In genomic region chr7:79715187-79715981, GRCm38 (mm10) we compare ENCODE assay signal across 8 mouse cellular contexts. TPM values are rescaled to one million over a fixed set of nuclear protein-coding genes. Genes with fewer than 3 reads are reported as not detected.
A peak's percentile ranks its signal among the peaks of the same experiment; 100 is the strongest.
DNase-seq lines count a peak whose midpoint lies in the region; ATAC-seq lines count a peak whose summit lies in the region.

Kif7 (minus strand) TSS chr7:79715720.

- peak; percentile 53 to 80 for DNase-seq in urinary bladder, adult 18-20 months (ENCODE audit: low spot score in 2 of 2)
- no peak for DNase-seq in urinary bladder, postnatal 10 days (ENCODE audit: low spot score)
- DNase-seq in neural tube, embryonic 11.5 days (ENCODE audit: low spot score): peak; percentile 92
- DNase-seq in thymus, postnatal 10 days (ENCODE audit: low spot score in 2 of 2): peak; percentile 79 to 85

- H3K4me2 ChIP-seq in intestine, embryonic 16.5 days (ENCODE audit: low read depth, low read length): peak within 1 kb of the TSS; percentile 88
- peak within 1 kb of the TSS; percentile 83 for H3K4me2 ChIP-seq in liver, embryonic 15.5 days
- peak within 1 kb of the TSS; percentile 89 for H3K4me2 ChIP-seq in neural tube, embryonic 11.5 days (ENCODE audit: low read depth)

- peak; percentile 57 for ATAC-seq in common myeloid progenitor, adult 5-6 weeks (replicated peaks; ENCODE audit: low read depth, poor library complexity, severe bottlenecking)
- peak; percentile 88 for ATAC-seq in granulocyte monocyte progenitor cell, adult 5-6 weeks (replicated peaks; ENCODE audit: poor library complexity, severe bottlenecking)
- peak; percentile 97 for ATAC-seq in intestine, embryonic 16.5 days
- ATAC-seq in liver, embryonic 15.5 days (ENCODE audit: insufficient read depth): peak; percentile 66
- ATAC-seq in neural tube, embryonic 11.5 days (ENCODE audit: insufficient read depth, low FRiP score, low TSS enrichment): peak; percentile 91

- no peaks in the 10 kb centered on the region for H3K36me3 ChIP-seq in intestine, embryonic 16.5 days (ENCODE audit: control insufficient read depth, insufficient read depth, low read length)
- no peaks in the 10 kb centered on the region for H3K36me3 ChIP-seq in liver, embryonic 15.5 days (replicated peaks)
- no peaks in the 10 kb centered on the region for H3K36me3 ChIP-seq in neural tube, embryonic 11.5 days (ENCODE audit: control insufficient read depth, insufficient read depth, low read length)

- H3K9me3 ChIP-seq in intestine, embryonic 16.5 days (ENCODE audit: control insufficient read depth, low read length): no peaks in the 10 kb centered on the region
- no peaks in the 10 kb centered on the region for H3K9me3 ChIP-seq in liver, embryonic 15.5 days (replicated peaks)
- no peaks in the 10 kb centered on the region for H3K9me3 ChIP-seq in neural tube, embryonic 11.5 days (ENCODE audit: control insufficient read depth, low read length)

- H3K27ac ChIP-seq in intestine, embryonic 16.5 days (ENCODE audit: low read length): no peak within 1 kb of the TSS
- no peak within 1 kb of the TSS for H3K27ac ChIP-seq in liver, embryonic 15.5 days (replicated peaks)
- no peak within 1 kb of the TSS for H3K27ac ChIP-seq in neural tube, embryonic 11.5 days (ENCODE audit: low read depth, low read length)

- H3K9ac ChIP-seq in intestine, embryonic 16.5 days (ENCODE audit: low read depth, low read length): peak within 1 kb of the TSS; percentile 80
- no peak within 1 kb of the TSS for H3K9ac ChIP-seq in liver, embryonic 15.5 days
- H3K9ac ChIP-seq in neural tube, embryonic 11.5 days (ENCODE audit: low read length): peak within 1 kb of the TSS; percentile 76

- H3K27me3 ChIP-seq in intestine, embryonic 16.5 days (replicated peaks; ENCODE audit: control insufficient read depth, insufficient read depth, low read length): 0 out of 2 replicates have a peak, but pooled peaks cover 2% of the 10 kb centered on the region
- peaks cover 78% of the 10 kb centered on the region for H3K27me3 ChIP-seq in liver, embryonic 15.5 days
- no peaks in the 10 kb centered on the region for H3K27me3 ChIP-seq in neural tube, embryonic 11.5 days (ENCODE audit: control insufficient read depth, insufficient read depth, low read length)

- peaks cover 10% of the 10 kb centered on the region for H3K4me1 ChIP-seq in intestine, embryonic 16.5 days (ENCODE audit: control insufficient read depth, insufficient read depth, low read length)
- H3K4me1 ChIP-seq in liver, embryonic 15.5 days (replicated peaks): peaks cover 13% of the 10 kb centered on the region
- peaks cover 4% of the 10 kb centered on the region; the same call in 1 of the 2 replicates for H3K4me1 ChIP-seq in neural tube, embryonic 11.5 days (ENCODE audit: control insufficient read depth, insufficient read depth, low read length)

- under 1% methylated on average over 45 of the region's 55 CpGs for WGBS in intestine, embryonic 16.5 days
- WGBS in liver, embryonic 15.5 days (ENCODE audit: insufficient replicate concordance): under 1% methylated on average over 53 of the region's 55 CpGs
- WGBS in neural tube, embryonic 11.5 days: under 1% methylated on average over 51 of the region's 55 CpGs

- peak within 1 kb of the TSS; percentile 78 for H3K4me3 ChIP-seq in intestine, embryonic 16.5 days (ENCODE audit: low read length)
- peak within 1 kb of the TSS; percentile 55 for H3K4me3 ChIP-seq in liver, embryonic 15.5 days (replicated peaks)
- H3K4me3 ChIP-seq in neural tube, embryonic 11.5 days (ENCODE audit: low read depth, low read length): peak within 1 kb of the TSS; percentile 70

RNA-seq across cellular contexts. Expression of gene Kif7, which starts in this region (rescaled TPM):
- total RNA-seq in common myeloid progenitor, adult 5-6 weeks (2017): 0.53 and 1.6 TPM in 2 replicates
- total RNA-seq in granulocyte monocyte progenitor cell, adult 5-6 weeks (2014; fragmentation: Nextera tagmentation): 0.64 TPM in 1 of 2 replicates, not detected in the other
- 1.3 and 3.6 TPM in 2 replicates for total RNA-seq in granulocyte monocyte progenitor cell, adult 5-6 weeks (2017)
- polyA plus RNA-seq in intestine, embryonic 16.5 days (2015; fragmentation: Nextera tagmentation; extraction: Ambion mirVana): 1.2 and 1.4 TPM in 2 replicates
- 0.32 and 0.35 TPM in 2 replicates for polyA plus RNA-seq in liver, embryonic 15.5 days (2015; fragmentation: Nextera tagmentation; extraction: Ambion mirVana)
- 5.0 and 5.2 TPM in 2 replicates for polyA plus RNA-seq in neural tube, embryonic 11.5 days (2014; fragmentation: Nextera tagmentation; extraction: Ambion mirVana)

Comparison
In these comparisons a context has a peak if more than half of its experiments do, and no peak if none do; other contexts are left out.
1. Peak in ATAC-seq, H3K4me3 ChIP-seq and H3K4me2 ChIP-seq in liver, embryonic 15.5 days; RNA of the gene not detected or under 1 TPM.